Mouse (Mus musculus) CH12.LX (cell line): ENCODE results near the gene Hist1h2bl. TPM values are rescaled to one million over a fixed set of nuclear protein-coding genes. Genes with fewer than 3 reads are reported as not detected.

Source experiments
- DNase-seq: peaks from one replicate; pipeline ENCODE4 v3.0.0-alpha.2; 2013; ENCODE audit errors: extremely low read depth
- H3K27ac ChIP-seq: 2 replicates; pipeline ENCODE4 v1.5.1; 2012; ENCODE audit warnings: low read depth, mild to moderate bottlenecking, control low read depth, moderate library complexity; ENCODE audit not compliant: insufficient read depth
- H3K27me3 ChIP-seq: replicated peaks from 2 replicates; pipeline ENCODE3; 2012; ENCODE audit warnings: inconsistent platforms
- H3K36me3 ChIP-seq, 2 experiments: replicated peaks in 1 of 2; 2 replicates each; pipeline versions ENCODE3 to v1.6.1; 2012; ENCODE audit warnings: inconsistent platforms in 1 of 2, low read length in 1 of 2, mild to moderate bottlenecking in 1 of 2, mixed read lengths in 1 of 2, moderate library complexity in 1 of 2; ENCODE audit not compliant: control insufficient read depth in 1 of 2, insufficient read depth in 1 of 2
- H3K4me1 ChIP-seq, 2 experiments: 2 replicates each; pipeline ENCODE4 v1.6.1; 2012; ENCODE audit warnings: inconsistent platforms in 1 of 2, moderate library complexity in 1 of 2; ENCODE audit not compliant: insufficient read depth in 2 of 2, control insufficient read depth in 1 of 2
- H3K4me2 ChIP-seq: 2 replicates; pipeline ENCODE4 v1.6.1; 2012; ENCODE audit warnings: low read depth, mild to moderate bottlenecking, control low read depth; ENCODE audit not compliant: poor library complexity, insufficient read depth, severe bottlenecking
- H3K4me3 ChIP-seq, 3 experiments: fragments of 150-350 bp in 1 of 3; sonication (generic) in 1 of 3; replicated peaks in 1 of 3; 2 replicates each; pipeline versions ENCODE3 to v1.5.1; 2011 to 2012; ENCODE audit warnings: low read depth in 2 of 3, low read length in 2 of 3, mild to moderate bottlenecking in 2 of 3, moderate library complexity in 2 of 3, control low read depth in 1 of 3, improper control_type of control experiment in 1 of 3, inconsistent platforms in 1 of 3, mixed read lengths in 1 of 3; ENCODE audit not compliant: poor library complexity in 1 of 3
- H3K79me2 ChIP-seq: replicated peaks from 2 replicates; pipeline ENCODE4 v1.6.1; 2012; ENCODE audit warnings: mild to moderate bottlenecking, moderate library complexity; ENCODE audit not compliant: control insufficient read depth, poor library complexity, insufficient read depth, severe bottlenecking; ENCODE audit errors: extremely low read depth
- H3K9ac ChIP-seq: 2 replicates; pipeline ENCODE4 v1.6.1; 2012; ENCODE audit warnings: low read depth, mild to moderate bottlenecking, control low read depth, moderate library complexity; ENCODE audit not compliant: insufficient read depth
- H3K9me3 ChIP-seq: replicated peaks from 2 replicates; pipeline ENCODE3; 2012; ENCODE audit warnings: low read length, inconsistent platforms, mixed read lengths
- ETS1 ChIP-seq: conservative IDR thresholded peaks from 2 replicates; pipeline ENCODE4 v1.6.1; 2012; ENCODE audit warnings: low read depth, mild to moderate bottlenecking, inconsistent platforms, low read length, improper control_type of control experiment, moderate library complexity
- IRF4 ChIP-seq: IDR thresholded peaks from 2 replicates; pipeline ENCODE4 v1.6.1; 2014; ENCODE audit warnings: low read depth, mild to moderate bottlenecking, inconsistent platforms, low read length, improper control_type of control experiment
- JUN ChIP-seq: IDR thresholded peaks from 2 replicates; pipeline ENCODE4 v1.6.1; 2011; ENCODE audit warnings: low read depth, mild to moderate bottlenecking, low read length, improper control_type of control experiment, moderate library complexity; ENCODE audit not compliant: insufficient read depth
- JUND ChIP-seq: conservative IDR thresholded peaks from 2 replicates; pipeline ENCODE4 v1.6.1; 2011; ENCODE audit warnings: low read depth, low read length, improper control_type of control experiment
- MEF2A ChIP-seq: IDR thresholded peaks from 2 replicates; pipeline ENCODE4 v1.6.1; 2014; ENCODE audit warnings: low read depth, mild to moderate bottlenecking, inconsistent platforms, low read length, improper control_type of control experiment, borderline replicate concordance
- POLR2AphosphoS2 ChIP-seq: IDR thresholded peaks from 2 replicates; pipeline ENCODE4 v1.6.1; 2011; ENCODE audit warnings: low read depth, low read length, improper control_type of control experiment
- SMC3 ChIP-seq: IDR thresholded peaks from 2 replicates; pipeline ENCODE4 v1.6.1; 2011; ENCODE audit warnings: low read depth, low read length, improper control_type of control experiment
- TBP ChIP-seq: conservative IDR thresholded peaks from 2 replicates; pipeline ENCODE4 v1.6.1; 2011; ENCODE audit warnings: low read depth, low read length, improper control_type of control experiment
- UBTF ChIP-seq: IDR thresholded peaks from 2 replicates; pipeline ENCODE4 v1.6.1; 2012; ENCODE audit warnings: low read depth, mild to moderate bottlenecking, inconsistent platforms, low read length, improper control_type of control experiment, moderate library complexity
- USF1 ChIP-seq: IDR thresholded peaks from 2 replicates; pipeline ENCODE4 v1.6.1; 2014; ENCODE audit warnings: low read depth, mild to moderate bottlenecking, inconsistent platforms, low read length, improper control_type of control experiment
- ZC3H11A ChIP-seq: IDR thresholded peaks from 2 replicates; pipeline ENCODE4 v1.6.1; 2012; ENCODE audit warnings: low read depth, mild to moderate bottlenecking, inconsistent platforms, low read length, improper control_type of control experiment
- dilution Hi-C: fragments of 300-500 bp; cut with MboI; formaldehyde crosslinking; loops from 2 replicates; pipeline ENCODE4 v1.14.3; 2020; ENCODE audit warnings: low sequenced_read_pairs; ENCODE audit not compliant: extremely low pct_unique_long_range_greater_than_20kb, extremely low pct_ligation_motif_present
- in situ Hi-C: fragments of 300-500 bp; cut with MboI; formaldehyde crosslinking; loops from 3 replicates; pipeline ENCODE4 v1.14.3; 2019; ENCODE audit warnings: low sequenced_read_pairs, low pct_ligation_motif_present, low pct_unique_long_range_greater_than_20kb, mixed read lengths
- polyA plus RNA-seq: library from polyadenylated mRNA; unstranded; fragments of >175 nt; gene quantifications from 2 replicates; pipeline ENCODE4 v1.2.1, GENCODE M21; 2012; ENCODE audit warnings: low read depth; ENCODE audit not compliant: insufficient read length
- total RNA-seq, 2 experiments: library from RNA; depleted of rRNA; stranded (reverse); fragments of 300-350 nt in 1 of 2; fragments of >200 nt in 1 of 2; gene quantifications; 2 replicates each; pipeline ENCODE4 v1.2.3; 2012 to 2014

The Hist1h2bl gene
- total and polyA plus RNA-seq, 3 experiments: 1.7 to 897 (median 18.1) TPM

DNA sequence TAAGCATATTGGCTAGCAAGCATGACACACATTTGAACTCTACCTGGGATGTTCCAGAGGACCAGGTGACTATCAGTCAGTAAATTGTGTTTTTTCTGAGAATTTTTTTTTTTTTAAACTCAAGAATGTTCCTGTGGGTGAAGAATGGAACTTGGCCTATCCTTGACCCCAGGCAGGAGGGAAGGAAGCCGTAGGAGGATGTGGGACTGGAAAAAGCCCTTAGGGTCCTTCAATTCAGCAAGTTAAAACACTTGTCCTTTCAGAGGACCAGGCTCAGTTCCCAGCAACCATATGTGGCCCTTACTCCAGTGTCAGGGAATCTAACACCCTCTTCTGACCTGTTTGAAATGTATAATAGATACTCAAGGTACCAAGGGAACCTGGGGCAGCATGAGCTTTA lies 13.6 kb upstream of the Hist1h2bl start:
- H3K27ac ChIP-seq: no peak overlapping the region
- no peaks in the 10 kb centered on the region for H3K27me3 ChIP-seq
- in situ Hi-C loops: loop anchor here (25.0 kb wide), 1 partner anchor 1833 kb away; the partner anchor contains the start of genes Hist1h1d, Hist1h2ad, Hist1h2ae and Hist1h2bf
- H3K36me3 ChIP-seq: no peaks in the 10 kb centered on the region
- no peak for TF ChIP-seq USF1
- no peak for TF ChIP-seq IRF4
- TF ChIP-seq JUND: no peak
- TF ChIP-seq POLR2AphosphoS2: no peak
- TF ChIP-seq UBTF: no peak
- no peak for TF ChIP-seq ETS1
- no peak for DNase-seq
- dilution Hi-C loops: no loop called here
- H3K4me3 ChIP-seq: no peak overlapping the region
- H3K9me3 ChIP-seq: no peaks in the 10 kb centered on the region
- peaks cover 7 to 18% of the 10 kb centered on the region in 2 experiments; a peak in 3 of 4 replicates for H3K4me1 ChIP-seq
- no peak overlapping the region for H3K4me2 ChIP-seq
- H3K9ac ChIP-seq: no peak overlapping the region
- no peaks in the 10 kb centered on the region for H3K79me2 ChIP-seq

DNA sequence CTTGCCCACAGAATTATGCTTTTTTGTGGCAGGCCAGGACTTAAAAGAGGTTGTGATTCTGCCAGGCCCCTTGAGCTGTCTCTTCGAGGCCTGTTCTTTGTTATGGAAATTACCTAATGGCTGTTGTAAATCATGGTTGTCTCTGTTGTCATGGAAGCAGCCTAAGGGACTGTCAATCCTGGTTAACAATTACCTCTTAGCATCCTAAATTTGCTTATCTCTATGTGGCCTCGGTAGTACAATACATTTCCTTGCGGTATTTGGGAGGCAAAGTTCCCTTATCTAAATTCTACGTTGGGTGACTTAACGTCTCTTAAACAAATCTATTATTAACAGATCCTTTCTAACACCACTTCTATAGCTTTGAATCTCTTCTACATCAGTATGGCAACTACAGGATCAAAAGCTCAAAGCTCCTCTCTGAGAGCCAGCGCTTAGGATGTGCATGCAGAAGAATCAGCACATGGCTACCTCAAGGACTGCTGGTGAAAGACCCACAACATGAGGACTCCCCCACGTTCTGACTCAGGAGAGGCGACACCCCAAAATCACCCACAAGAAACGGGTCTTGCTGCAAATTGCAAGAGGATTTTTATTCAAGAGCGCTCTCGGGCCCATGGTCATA lies 12.1 kb upstream of the Hist1h2bl start:
- Histone ChIP-seq H3K36me3 (no peaks in the 10 kb centered on the region), H3K4me2 (no peak overlapping the region), H3K27ac (no peak overlapping the region), H3K4me1 (peaks cover under 1 to 7% of the 10 kb centered on the region in 2 experiments; a peak in 3 of 4 replicates), H3K27me3 (no peaks in the 10 kb centered on the region)
- DNase-seq: no peak
- TF ChIP-seq UBTF (no peak), ZC3H11A (no peak), POLR2AphosphoS2 (no peak), SMC3 (no peak), TBP (no peak), USF1 (no peak), JUN (no peak), MEF2A (no peak), ETS1 (no peak)
- TF ChIP-seq, all 38 proteins: peak for 0
- Histone ChIP-seq H3K9ac (no peak overlapping the region), H3K4me3 (no peak overlapping the region), H3K79me2 (no peaks in the 10 kb centered on the region), H3K9me3 (no peaks in the 10 kb centered on the region)
- dilution Hi-C loops (no loop called here), in situ Hi-C loops (loop anchor here (25.0 kb wide), 1 partner anchor 1834 kb away; the partner anchor contains the start of genes Hist1h1d, Hist1h2ad, Hist1h2ae and Hist1h2bf)
